Mouse (Mus musculus) sigmoid colon, adult 10 weeks (tissue): ENCODE measurements around the gene Mfng. TPM values are rescaled to one million over a fixed set of nuclear protein-coding genes. Genes with fewer than 3 reads are reported as not detected.

Source experiments
- polyA plus RNA-seq: library from polyadenylated mRNA; stranded (reverse); fragments of 350-450 nt; fragmentation: Illumina TruSeq; extraction: RNeasy Lipid Tissue Mini Kit (QIAGEN cat#74804); gene quantifications from one replicate; pipeline ENCODE4 v1.2.3, GENCODE M21; 2014; ENCODE audit warnings: low read depth, low replicate concordance

Mfng gene
- not detected for polyA plus RNA-seq

GRCm38 (mm10) chr15:78773290-78773729 is at the start of gene Mfng:
Gene Mfng (minus strand): TSS chr15:78773475.

GRCm38 (mm10) chr15:78802776-78803391 is 29.6 kb upstream of the Mfng start, which contains the start of gene Card10:
Gene Card10 (minus strand): TSS chr15:78803042.

GRCm38 (mm10) chr15:78718290-78719250 is 54.7 kb downstream of the Mfng start, which contains the start of gene Elfn2:
Gene Elfn2 (minus strand): TSS chr15:78718771.

Other genes with a start within 250 kb of the Mfng start
- 15.3 TPM for gene C1qtnf6, start 242.1 kb downstream of the Mfng start, polyA plus RNA-seq
- 0.16 TPM for gene Sstr3, start 228.8 kb downstream of the Mfng start, polyA plus RNA-seq
- 1.6 TPM for gene Rac2, start 200.7 kb downstream of the Mfng start, polyA plus RNA-seq
- gene Cyth4, start 176.4 kb downstream of the Mfng start, polyA plus RNA-seq: 2.1 TPM
- 0.13 TPM for gene Elfn2, start 54.7 kb downstream of the Mfng start, polyA plus RNA-seq
- 0.66 TPM for gene Card10, start 29.6 kb upstream of the Mfng start, polyA plus RNA-seq
- not detected for gene Cdc42ep1, start 69.1 kb upstream of the Mfng start, polyA plus RNA-seq
- gene Lgals2, start 82.1 kb upstream of the Mfng start, polyA plus RNA-seq: 0.95 TPM
- gene Gga1, start 103.7 kb upstream of the Mfng start, polyA plus RNA-seq: 0.66 TPM
- gene Gm49510, start 126.2 kb upstream of the Mfng start, polyA plus RNA-seq: not detected
- gene Sh3bp1, start 126.3 kb upstream of the Mfng start, polyA plus RNA-seq: 0.85 TPM
- 0.35 TPM for gene Pdxp, start 140.4 kb upstream of the Mfng start, polyA plus RNA-seq
- 2.7 TPM for gene Lgals1, start 153.2 kb upstream of the Mfng start, polyA plus RNA-seq
- gene Nol12, start 161.5 kb upstream of the Mfng start, polyA plus RNA-seq: 1.6 TPM
- gene Triobp, start 174.2 kb upstream of the Mfng start, polyA plus RNA-seq: 2.2 TPM